Mouse (Mus musculus) liver (tissue): Measurements from ENCODE around the gene Otop2.

Experiments used
- DNase-seq: peaks from one replicate; pipeline ENCODE4 v3.0.0-alpha.2; 2020; ENCODE audit warnings: mixed read lengths

Otop2 gene

GRCm38 (mm10) chr11:115353375-115353774 lies 46.4 kb downstream of the Otop2 start:
- DNase-seq: no peak

GRCm38 (mm10) chr11:115354183-115354582 lies 47.2 kb downstream of the Otop2 start:
- DNase-seq: peak; percentile 70

GRCm38 (mm10) chr11:115358468-115358867 lies 51.5 kb downstream of the Otop2 start:
- DNase-seq: peak; percentile 68

GRCm38 (mm10) chr11:115359293-115359692 lies 52.3 kb downstream of the Otop2 start:
- no peak for DNase-seq

- DNase-seq: no peak
Observed at GRCm38 (mm10) chr11:115359726-115360125, 52.8 kb downstream of the Otop2 start.

GRCm38 (mm10) chr11:115364136-115364535 lies 57.2 kb downstream of the Otop2 start:
- DNase-seq: no peak

- DNase-seq: no peak
Observed at GRCm38 (mm10) chr11:115366039-115366705, 59.2 kb downstream of the Otop2 start.

GRCm38 (mm10) chr11:115366706-115367394 lies 59.9 kb downstream of the Otop2 start:
- no peak for DNase-seq

GRCm38 (mm10) chr11:115367395-115367944 lies 60.5 kb downstream of the Otop2 start, which contains the start of gene Hid1:
Hid1 (minus strand) TSS chr11:115367756.
- DNase-seq: peak; percentile 80

- no peak for DNase-seq
Observed at GRCm38 (mm10) chr11:115370368-115370767, 63.4 kb downstream of the Otop2 start.

- DNase-seq: no peak
Observed at GRCm38 (mm10) chr11:115371354-115371753, 64.4 kb downstream of the Otop2 start.

- no peak for DNase-seq
Observed at GRCm38 (mm10) chr11:115372015-115372414, 65.1 kb downstream of the Otop2 start.

GRCm38 (mm10) chr11:115372737-115373136 lies 65.8 kb downstream of the Otop2 start:
- DNase-seq: no peak

- no peak for DNase-seq
Observed at GRCm38 (mm10) chr11:115373805-115374694, 67.1 kb downstream of the Otop2 start.

GRCm38 (mm10) chr11:115374695-115375425 lies 67.9 kb downstream of the Otop2 start:
- DNase-seq: no peak

- DNase-seq: no peak
Observed at GRCm38 (mm10) chr11:115376722-115377121, 69.8 kb downstream of the Otop2 start.

- DNase-seq: no peak
Observed at GRCm38 (mm10) chr11:115377254-115377653, 70.3 kb downstream of the Otop2 start.

- no peak for DNase-seq
Observed at GRCm38 (mm10) chr11:115377854-115378253, 70.9 kb downstream of the Otop2 start.

GRCm38 (mm10) chr11:115381276-115381675 lies 74.3 kb downstream of the Otop2 start:
- DNase-seq: no peak
